Mouse (Mus musculus) spleen, adult 10 weeks (tissue): ENCODE measurements around the gene Prrc2c. TPM values are rescaled to one million over a fixed set of nuclear protein-coding genes. Genes with fewer than 3 reads are reported as not detected.

ENCODE experiments used
- polyA plus RNA-seq: library from polyadenylated mRNA; stranded (reverse); fragments of 350-450 nt; fragmentation: Illumina TruSeq; extraction: RNeasy Lipid Tissue Mini Kit (QIAGEN cat#74804); gene quantifications from one replicate; pipeline ENCODE4 v1.2.3, GENCODE M21; 2015; ENCODE audit warnings: low replicate concordance; ENCODE audit not compliant: insufficient read depth

The Prrc2c gene
- polyA plus RNA-seq: 159 TPM

GRCm38 (mm10) chr1:162740401-162740835 lies at the start of gene Prrc2c:
Gene Prrc2c, minus strand, starts transcription at chr1:162740556.

DNA sequence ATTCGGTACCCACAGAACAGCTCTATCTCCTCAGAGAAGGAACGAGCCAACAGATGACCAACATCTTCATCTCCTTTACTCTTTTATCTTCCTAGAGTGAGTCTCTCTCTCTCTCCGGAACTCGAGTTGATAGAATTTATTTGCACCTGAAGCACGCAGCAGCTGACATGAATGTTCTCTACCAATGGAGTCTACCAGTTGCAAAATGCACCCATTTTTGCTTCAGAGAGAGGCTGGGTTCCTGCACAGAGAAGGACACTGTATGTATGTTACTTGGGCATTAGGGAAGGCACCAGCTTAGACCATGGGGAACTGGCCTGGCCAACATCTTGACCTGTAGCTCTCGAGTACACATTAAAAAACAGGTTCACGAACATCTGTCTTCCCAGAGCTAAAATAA lies 82.2 kb downstream of the Prrc2c start, which contains the start of gene Myocos:
Myocos (minus strand) TSS at position 101 of the 400 bp plus-strand sequence.

DNA sequence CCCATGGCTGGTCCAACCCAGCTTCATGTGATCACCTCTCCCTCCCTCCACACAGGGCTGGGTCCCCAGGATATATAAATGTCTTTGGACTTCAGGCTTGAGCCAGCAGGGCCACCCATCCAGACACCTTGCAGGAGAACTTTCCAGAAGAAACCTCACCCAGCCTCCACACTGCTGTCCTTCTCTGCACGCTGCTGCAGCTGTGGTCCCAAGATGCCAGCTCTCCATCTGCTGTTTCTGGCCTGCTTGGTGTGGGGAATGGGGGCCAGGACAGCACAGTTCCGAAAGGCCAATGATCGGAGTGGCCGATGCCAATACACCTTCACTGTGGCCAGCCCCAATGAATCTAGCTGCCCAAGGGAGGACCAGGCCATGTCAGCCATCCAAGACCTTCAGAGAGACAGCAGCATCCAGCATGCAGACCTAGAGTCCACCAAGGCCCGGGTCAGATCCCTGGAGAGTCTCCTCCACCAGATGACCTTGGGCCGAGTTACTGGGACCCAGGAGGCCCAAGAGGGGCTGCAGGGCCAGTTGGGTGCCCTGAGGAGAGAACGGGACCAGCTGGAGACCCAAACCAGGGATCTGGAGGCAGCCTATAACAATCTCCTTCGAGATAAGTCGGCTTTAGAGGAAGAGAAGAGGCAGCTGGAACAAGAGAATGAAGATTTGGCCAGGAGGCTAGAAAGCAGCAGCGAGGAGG lies 101.2 kb downstream of the Prrc2c start, which contains the start of gene Myoc:
Myoc (plus strand) TSS at position 105 of the 700 bp plus-strand sequence.

Other genes starting within 250 kb of the Prrc2c start
- gene Mettl13, start 192.0 kb downstream of the Prrc2c start, polyA plus RNA-seq: 8.0 TPM
- gene Vamp4, start 170.0 kb downstream of the Prrc2c start, polyA plus RNA-seq: 91.0 TPM
- not detected for gene Myoc, start 101.4 kb downstream of the Prrc2c start, polyA plus RNA-seq
- not detected for gene Myocos, start 82.3 kb downstream of the Prrc2c start, polyA plus RNA-seq
- gene Fmo4, start 73.4 kb upstream of the Prrc2c start, polyA plus RNA-seq: not detected
- gene Fmo1, start 126.1 kb upstream of the Prrc2c start, polyA plus RNA-seq: 8.9 TPM
- gene Fmo2, start 158.2 kb upstream of the Prrc2c start, polyA plus RNA-seq: 5.4 TPM
- gene Fmo6, start 197.0 kb upstream of the Prrc2c start, polyA plus RNA-seq: not detected
- gene Fmo3, start 244.0 kb upstream of the Prrc2c start, polyA plus RNA-seq: 0.33 TPM